Mouse (Mus musculus): Measurements from ENCODE around the gene Stxbp6. TPM values are rescaled to one million over a fixed set of nuclear protein-coding genes. Genes with fewer than 3 reads are reported as not detected.

Gene Stxbp6
- polyA plus RNA-seq, 1 experiment = 0.08 TPM

DNA sequence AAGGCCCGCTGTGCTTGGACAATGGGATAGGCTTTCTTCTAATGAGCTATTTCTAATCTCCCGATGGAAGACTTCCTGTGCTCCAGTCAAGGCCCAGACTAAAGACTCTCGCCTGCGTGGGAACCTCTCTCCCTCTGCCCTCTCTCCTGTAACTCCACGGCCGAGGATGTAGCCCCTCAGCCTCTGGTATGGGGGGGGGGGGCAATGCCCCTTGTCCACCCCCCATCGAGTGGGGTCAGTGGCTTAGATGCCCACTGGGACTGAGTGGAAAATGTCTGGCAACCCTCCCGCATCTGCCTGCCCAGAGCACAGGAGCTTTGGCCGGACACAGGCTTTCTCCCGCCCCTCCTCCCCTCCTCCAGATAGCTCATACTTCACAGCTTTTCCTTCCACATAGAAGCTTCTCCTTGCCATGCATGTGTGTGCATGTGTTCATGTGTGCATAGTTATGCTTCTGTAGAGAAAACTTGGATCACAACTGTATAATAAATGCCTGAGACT, 31.9 kb downstream of the Stxbp6 start:
- H3K79me2 ChIP-seq (ENCODE audit: control insufficient read depth, insufficient read depth) = no peaks in the 10 kb centered on the region
- H3K79me3 ChIP-seq (ENCODE audit: low read depth) = no peaks in the 10 kb centered on the region
- H3K36me3 ChIP-seq (ENCODE audit: control insufficient read depth, insufficient read depth) = no peaks in the 10 kb centered on the region
- H3K27me3 ChIP-seq (ENCODE audit: control insufficient read depth, insufficient read depth, insufficient read length) = no peaks in the 10 kb centered on the region
- TF ChIP-seq MAX (IDR thresholded peaks at IDR 0.05) (no peak), USF1 (IDR thresholded peaks at IDR 0.05; ENCODE audit: low read depth) (no peak), MYOD1 (IDR thresholded peaks at IDR 0.05; ENCODE audit: control insufficient read depth, insufficient read length, low read depth) (no peak), MYOG (IDR thresholded peaks at IDR 0.05; ENCODE audit: control insufficient read depth, extremely low read depth, insufficient read length) (no peak), CTCF (IDR thresholded peaks at IDR 0.05; ENCODE audit: control insufficient read depth, insufficient read depth, insufficient read length) (no peak), FOSL1 (IDR thresholded peaks at IDR 0.05; ENCODE audit: insufficient read depth, low read length, poor library complexity, severe bottlenecking) (no peak), CEBPB (IDR thresholded peaks at IDR 0.05; ENCODE audit: low read depth) (no peak)
- no peak overlapping the region for H3ac ChIP-seq (ENCODE audit: control insufficient read depth, insufficient read length, low read depth)
- H3K4me3 ChIP-seq (ENCODE audit: insufficient read depth, poor library complexity, severe bottlenecking) = no peak overlapping the region

GRCm38 (mm10) chr12:45037496-45037895, 37.0 kb downstream of the Stxbp6 start:
- Histone ChIP-seq H3ac (ENCODE audit: control insufficient read depth, insufficient read length, low read depth) (no peak overlapping the region), H3K79me2 (ENCODE audit: control insufficient read depth, insufficient read depth) (no peaks in the 10 kb centered on the region), H3K36me3 (ENCODE audit: control insufficient read depth, insufficient read depth) (no peaks in the 10 kb centered on the region), H3K27me3 (ENCODE audit: control insufficient read depth, insufficient read depth, insufficient read length) (no peaks in the 10 kb centered on the region), H3K79me3 (ENCODE audit: low read depth) (no peaks in the 10 kb centered on the region), H3K4me3 (ENCODE audit: insufficient read depth, poor library complexity, severe bottlenecking) (no peak overlapping the region)
- no peak for TF ChIP-seq CEBPB (IDR thresholded peaks at IDR 0.05; ENCODE audit: low read depth)
- no peak for TF ChIP-seq USF1 (IDR thresholded peaks at IDR 0.05; ENCODE audit: low read depth)
- no peak for TF ChIP-seq MYOD1 (IDR thresholded peaks at IDR 0.05; ENCODE audit: control insufficient read depth, insufficient read length, low read depth)
- TF ChIP-seq MYOG (IDR thresholded peaks at IDR 0.05; ENCODE audit: control insufficient read depth, extremely low read depth, insufficient read length) = no peak
- TF ChIP-seq CTCF (IDR thresholded peaks at IDR 0.05; ENCODE audit: control insufficient read depth, insufficient read depth, insufficient read length) = no peak
- no peak for TF ChIP-seq FOSL1 (IDR thresholded peaks at IDR 0.05; ENCODE audit: insufficient read depth, low read length, poor library complexity, severe bottlenecking)
- no peak for TF ChIP-seq MAX (IDR thresholded peaks at IDR 0.05)

- no peaks in the 10 kb centered on the region for H3K27me3 ChIP-seq (ENCODE audit: control insufficient read depth, insufficient read depth, insufficient read length)
- no peaks in the 10 kb centered on the region for H3K36me3 ChIP-seq (ENCODE audit: control insufficient read depth, insufficient read depth)
- H3ac ChIP-seq (ENCODE audit: control insufficient read depth, insufficient read length, low read depth) = no peak overlapping the region
- TF ChIP-seq MYOG (IDR thresholded peaks at IDR 0.05; ENCODE audit: control insufficient read depth, extremely low read depth, insufficient read length) (no peak), CEBPB (IDR thresholded peaks at IDR 0.05; ENCODE audit: low read depth) (no peak), FOSL1 (IDR thresholded peaks at IDR 0.05; ENCODE audit: insufficient read depth, low read length, poor library complexity, severe bottlenecking) (no peak), USF1 (IDR thresholded peaks at IDR 0.05; ENCODE audit: low read depth) (no peak), MYOD1 (IDR thresholded peaks at IDR 0.05; ENCODE audit: control insufficient read depth, insufficient read length, low read depth) (no peak), MAX (IDR thresholded peaks at IDR 0.05) (no peak), CTCF (IDR thresholded peaks at IDR 0.05; ENCODE audit: control insufficient read depth, insufficient read depth, insufficient read length) (no peak)
- H3K79me3 ChIP-seq (ENCODE audit: low read depth) = no peaks in the 10 kb centered on the region
- H3K4me3 ChIP-seq (ENCODE audit: insufficient read depth, poor library complexity, severe bottlenecking) = no peak overlapping the region
- no peaks in the 10 kb centered on the region for H3K79me2 ChIP-seq (ENCODE audit: control insufficient read depth, insufficient read depth)
Measured at GRCm38 (mm10) chr12:45037091-45037490, 37.4 kb downstream of the Stxbp6 start.

- no peak for TF ChIP-seq FOSL1 (IDR thresholded peaks at IDR 0.05; ENCODE audit: insufficient read depth, low read length, poor library complexity, severe bottlenecking)
- no peak for TF ChIP-seq CEBPB (IDR thresholded peaks at IDR 0.05; ENCODE audit: low read depth)
- no peak for TF ChIP-seq CTCF (IDR thresholded peaks at IDR 0.05; ENCODE audit: control insufficient read depth, insufficient read depth, insufficient read length)
- TF ChIP-seq MYOG (IDR thresholded peaks at IDR 0.05; ENCODE audit: control insufficient read depth, extremely low read depth, insufficient read length) = no peak
- TF ChIP-seq MAX (IDR thresholded peaks at IDR 0.05) = no peak
- no peak for TF ChIP-seq MYOD1 (IDR thresholded peaks at IDR 0.05; ENCODE audit: control insufficient read depth, insufficient read length, low read depth)
- no peak for TF ChIP-seq USF1 (IDR thresholded peaks at IDR 0.05; ENCODE audit: low read depth)
- Histone ChIP-seq H3K79me3 (ENCODE audit: low read depth) (no peaks in the 10 kb centered on the region), H3ac (ENCODE audit: control insufficient read depth, insufficient read length, low read depth) (no peak overlapping the region), H3K79me2 (ENCODE audit: control insufficient read depth, insufficient read depth) (no peaks in the 10 kb centered on the region), H3K27me3 (ENCODE audit: control insufficient read depth, insufficient read depth, insufficient read length) (no peaks in the 10 kb centered on the region), H3K36me3 (ENCODE audit: control insufficient read depth, insufficient read depth) (no peaks in the 10 kb centered on the region), H3K4me3 (ENCODE audit: insufficient read depth, poor library complexity, severe bottlenecking) (no peak overlapping the region)
Measured at GRCm38 (mm10) chr12:45030681-45031080, 43.8 kb downstream of the Stxbp6 start.

- no peak overlapping the region for H3K4me3 ChIP-seq (ENCODE audit: insufficient read depth, poor library complexity, severe bottlenecking)
- no peak overlapping the region for H3ac ChIP-seq (ENCODE audit: control insufficient read depth, insufficient read length, low read depth)
- H3K79me2 ChIP-seq (ENCODE audit: control insufficient read depth, insufficient read depth) = no peaks in the 10 kb centered on the region
- H3K27me3 ChIP-seq (ENCODE audit: control insufficient read depth, insufficient read depth, insufficient read length) = no peaks in the 10 kb centered on the region
- no peaks in the 10 kb centered on the region for H3K36me3 ChIP-seq (ENCODE audit: control insufficient read depth, insufficient read depth)
- TF ChIP-seq CEBPB (IDR thresholded peaks at IDR 0.05; ENCODE audit: low read depth) (no peak), MAX (IDR thresholded peaks at IDR 0.05) (no peak), MYOG (IDR thresholded peaks at IDR 0.05; ENCODE audit: control insufficient read depth, extremely low read depth, insufficient read length) (no peak), USF1 (IDR thresholded peaks at IDR 0.05; ENCODE audit: low read depth) (no peak), CTCF (IDR thresholded peaks at IDR 0.05; ENCODE audit: control insufficient read depth, insufficient read depth, insufficient read length) (no peak), MYOD1 (IDR thresholded peaks at IDR 0.05; ENCODE audit: control insufficient read depth, insufficient read length, low read depth) (no peak), FOSL1 (IDR thresholded peaks at IDR 0.05; ENCODE audit: insufficient read depth, low read length, poor library complexity, severe bottlenecking) (no peak)
- no peaks in the 10 kb centered on the region for H3K79me3 ChIP-seq (ENCODE audit: low read depth)
Measured at GRCm38 (mm10) chr12:45026347-45026746, 48.2 kb downstream of the Stxbp6 start.
